Mouse (Mus musculus) MEL (cell line): ENCODE measurements at regions not wholly inside any gene's neighbourhood (a gene's known extent, or its start where the extent isn't known, plus 50 kb on each side); places are given as distances from the start of the nearest gene placed in this dataset.

Experiments used
- DNase-seq: peaks from one replicate; pipeline ENCODE4 v3.0.0; 2011; ENCODE audit warnings: low read depth, low spot score
- H3K27ac ChIP-seq: 2 replicates; pipeline ENCODE4 v1.5.1; 2012; ENCODE audit warnings: low read depth, mild to moderate bottlenecking, control low read depth, low read length, moderate library complexity; ENCODE audit not compliant: control insufficient read depth
- H3K27me3 ChIP-seq, 2 experiments: fragments of 150-350 bp in 1 of 2; sonication (generic) in 1 of 2; 2 replicates each; pipeline ENCODE4 v1.6.1; 2012; ENCODE audit warnings: low read length in 2 of 2, mild to moderate bottlenecking in 2 of 2, improper control_type of control experiment in 1 of 2, moderate library complexity in 1 of 2; ENCODE audit not compliant: insufficient read depth in 2 of 2, control insufficient read depth in 1 of 2
- H3K36me3 ChIP-seq, 2 experiments: 2 replicates each; pipeline ENCODE4 v1.6.1; 2012 to 2014; ENCODE audit warnings: low read length in 2 of 2, improper control_type of control experiment in 1 of 2, inconsistent platforms in 1 of 2, mild to moderate bottlenecking in 1 of 2; ENCODE audit not compliant: insufficient read depth in 2 of 2, control insufficient read depth in 1 of 2
- H3K4me1 ChIP-seq, 2 experiments: fragments of 150-350 bp in 1 of 2; sonication (generic) in 1 of 2; 2 replicates each; pipeline ENCODE4 v1.6.1; 2012; ENCODE audit warnings: low read length in 2 of 2, improper control_type of control experiment in 1 of 2, mild to moderate bottlenecking in 1 of 2; ENCODE audit not compliant: insufficient read depth in 2 of 2, control insufficient read depth in 1 of 2
- H3K4me3 ChIP-seq, 2 experiments: fragments of 150-350 bp in 1 of 2; sonication (generic) in 1 of 2; 2 replicates each; pipeline ENCODE4 v1.5.1; 2012; ENCODE audit warnings: low read depth in 2 of 2, low read length in 2 of 2, mild to moderate bottlenecking in 2 of 2, moderate library complexity in 2 of 2, control low read depth in 1 of 2, improper control_type of control experiment in 1 of 2; ENCODE audit not compliant: control insufficient read depth in 1 of 2, insufficient read depth in 1 of 2
- H3K79me2 ChIP-seq: 2 replicates; pipeline ENCODE4 v1.6.1; 2012; ENCODE audit warnings: mild to moderate bottlenecking, low read length, moderate library complexity; ENCODE audit not compliant: control insufficient read depth, poor library complexity, insufficient read depth
- H3K9ac ChIP-seq: 2 replicates; pipeline ENCODE4 v1.6.1; 2012; ENCODE audit warnings: low read depth, mild to moderate bottlenecking, control low read depth, low read length, moderate library complexity; ENCODE audit not compliant: control insufficient read depth, poor library complexity, severe bottlenecking
- H3K9me3 ChIP-seq: fragments of 150-350 bp; sonication (generic); replicated peaks from 2 replicates; pipeline ENCODE4 v1.6.1; 2012; ENCODE audit warnings: mild to moderate bottlenecking, low read length, improper control_type of control experiment, moderate library complexity; ENCODE audit not compliant: insufficient read depth
- BHLHE40 ChIP-seq: IDR thresholded peaks from 2 replicates; pipeline ENCODE4 v1.6.1; 2012; ENCODE audit warnings: low read depth, mild to moderate bottlenecking, inconsistent platforms, low read length, improper control_type of control experiment, borderline replicate concordance
- CHD1 ChIP-seq: IDR thresholded peaks from 2 replicates; pipeline ENCODE4 v1.6.1; 2012; ENCODE audit warnings: low read depth, mild to moderate bottlenecking, inconsistent platforms, low read length, improper control_type of control experiment
- CHD2 ChIP-seq: IDR thresholded peaks from 2 replicates; pipeline ENCODE4 v1.6.1; 2011; ENCODE audit warnings: low read length, improper control_type of control experiment
- E2F4 ChIP-seq: IDR thresholded peaks from 2 replicates; pipeline ENCODE4 v1.6.1; 2011; ENCODE audit warnings: low read depth, low read length, improper control_type of control experiment, borderline replicate concordance
- ELF1 ChIP-seq: IDR thresholded peaks from 2 replicates; pipeline ENCODE4 v1.6.1; 2014; ENCODE audit warnings: low read depth, mild to moderate bottlenecking, inconsistent platforms, low read length, improper control_type of control experiment, moderate library complexity
- EP300 ChIP-seq, 2 experiments: IDR thresholded peaks; 2 replicates each; pipeline ENCODE4 v1.6.1; 2011; ENCODE audit warnings: improper control_type of control experiment in 2 of 2, low read length in 2 of 2, low read depth in 1 of 2, mild to moderate bottlenecking in 1 of 2
- GABPA ChIP-seq: IDR thresholded peaks from 2 replicates; pipeline ENCODE4 v1.6.1; 2012; ENCODE audit warnings: low read depth, mild to moderate bottlenecking, inconsistent platforms, low read length, improper control_type of control experiment, moderate library complexity
- JUND ChIP-seq: IDR thresholded peaks from 2 replicates; pipeline ENCODE4 v1.6.1; 2011; ENCODE audit warnings: low read depth, mild to moderate bottlenecking, improper control_type of control experiment, low read length
- MAZ ChIP-seq: IDR thresholded peaks from 2 replicates; pipeline ENCODE4 v1.6.1; 2012; ENCODE audit warnings: low read depth, mild to moderate bottlenecking, inconsistent platforms, low read length, improper control_type of control experiment
- MEF2A ChIP-seq: IDR thresholded peaks from 2 replicates; pipeline ENCODE4 v1.6.1; 2014; ENCODE audit warnings: low read depth, mild to moderate bottlenecking, inconsistent platforms, low read length, improper control_type of control experiment; ENCODE audit not compliant: poor library complexity, insufficient replicate concordance, severe bottlenecking; ENCODE audit errors: extremely low read depth
- MXI1 ChIP-seq: IDR thresholded peaks from 2 replicates; pipeline ENCODE4 v1.6.1; 2011; ENCODE audit warnings: mild to moderate bottlenecking, low read depth, low read length, improper control_type of control experiment
- NELFE ChIP-seq: IDR thresholded peaks from 2 replicates; pipeline ENCODE4 v1.6.1; 2011; ENCODE audit warnings: low read depth, low read length, improper control_type of control experiment
- NRF1 ChIP-seq: IDR thresholded peaks from 2 replicates; pipeline ENCODE4 v1.6.1; 2014; ENCODE audit warnings: low read depth, mild to moderate bottlenecking, inconsistent platforms, low read length, improper control_type of control experiment, moderate library complexity; ENCODE audit not compliant: poor library complexity, insufficient read depth, severe bottlenecking
- POLR2A ChIP-seq, 2 experiments: IDR thresholded peaks; 2 replicates each; pipeline ENCODE4 v1.6.1; 2011 to 2012; ENCODE audit warnings: low read length in 2 of 2, mild to moderate bottlenecking in 2 of 2, control low read depth in 1 of 2, improper control_type of control experiment in 1 of 2, low read depth in 1 of 2, moderate library complexity in 1 of 2; ENCODE audit not compliant: control insufficient read depth in 1 of 2, insufficient read depth in 1 of 2, poor library complexity in 1 of 2
- POLR2AphosphoS2 ChIP-seq: IDR thresholded peaks from 2 replicates; pipeline ENCODE4 v1.6.1; 2011; ENCODE audit warnings: low read length, improper control_type of control experiment
- POLR2AphosphoS5 ChIP-seq: IDR thresholded peaks from 2 replicates; pipeline ENCODE4 v1.6.1; 2012; ENCODE audit warnings: low read depth, borderline replicate concordance, mild to moderate bottlenecking, inconsistent platforms, low read length, moderate library complexity, mixed read lengths
- RAD21 ChIP-seq: IDR thresholded peaks from 2 replicates; pipeline ENCODE4 v1.6.1; 2011; ENCODE audit warnings: mild to moderate bottlenecking, low read depth, low read length, improper control_type of control experiment
- RCOR1 ChIP-seq: IDR thresholded peaks from 2 replicates; pipeline ENCODE4 v1.6.1; 2012; ENCODE audit warnings: low read depth, mild to moderate bottlenecking, inconsistent platforms, low read length, improper control_type of control experiment
- TAL1 ChIP-seq: IDR thresholded peaks from 2 replicates; pipeline ENCODE4 v1.6.1; 2012; ENCODE audit warnings: mild to moderate bottlenecking, inconsistent platforms, low read length, moderate library complexity, mixed read lengths
- TCF12 ChIP-seq: IDR thresholded peaks from 2 replicates; pipeline ENCODE4 v1.6.1; 2014; ENCODE audit warnings: low read depth, mild to moderate bottlenecking, inconsistent platforms, low read length, improper control_type of control experiment, moderate library complexity
- ZC3H11A ChIP-seq: IDR thresholded peaks from 2 replicates; pipeline ENCODE4 v1.6.1; 2012; ENCODE audit warnings: low read depth, mild to moderate bottlenecking, inconsistent platforms, low read length, improper control_type of control experiment

GRCm38 (mm10) chr14:95591075-95591474, 290.0 kb upstream of the 4921530L21Rik start:
- H3K27ac ChIP-seq = no peak overlapping the region
- TF ChIP-seq POLR2A (IDR thresholded peaks at IDR 0.05; ENCODE audit: control insufficient read depth in 1 of 2, insufficient read depth in 1 of 2, low read depth in 1 of 2, low read length in 2 of 2, poor library complexity in 1 of 2) = no peak
- no peak for TF ChIP-seq RCOR1
- no peaks in the 10 kb centered on the region for H3K79me2 ChIP-seq
- no peaks in the 10 kb centered on the region for H3K9me3 ChIP-seq
- H3K36me3 ChIP-seq = no peaks in the 10 kb centered on the region
- H3K4me3 ChIP-seq = no peak overlapping the region
- DNase-seq = no peak
- H3K4me1 ChIP-seq = no peaks in the 10 kb centered on the region
- H3K9ac ChIP-seq = no peak overlapping the region
- H3K27me3 ChIP-seq = no peaks in the 10 kb centered on the region

- no peaks in the 10 kb centered on the region for H3K79me2 ChIP-seq
- no peak overlapping the region for H3K9ac ChIP-seq
- no peaks in the 10 kb centered on the region for H3K27me3 ChIP-seq
- DNase-seq = no peak
- no peaks in the 10 kb centered on the region for H3K36me3 ChIP-seq
- H3K4me1 ChIP-seq = no peaks in the 10 kb centered on the region
- TF ChIP-seq EP300 (IDR thresholded peaks at IDR 0.05; ENCODE audit: low read depth in 1 of 2, low read length in 2 of 2) = no peak
- no peak for TF ChIP-seq CHD1
- TF ChIP-seq MXI1 = no peak
- no peaks in the 10 kb centered on the region for H3K9me3 ChIP-seq
- H3K27ac ChIP-seq = no peak overlapping the region
- no peak overlapping the region for H3K4me3 ChIP-seq
These were observed 284.7 kb upstream of the 4921530L21Rik start for GRCm38 (mm10) chr14:95596385-95596784.

GRCm38 (mm10) chr14:95645980-95646379, 235.1 kb upstream of the 4921530L21Rik start:
- no peak for TF ChIP-seq JUND
- no peak for TF ChIP-seq MEF2A
- TF ChIP-seq NELFE = no peak
- TF ChIP-seq ELF1 = no peak
- no peak for TF ChIP-seq TAL1
- TF ChIP-seq TCF12 = no peak
- TF ChIP-seq BHLHE40 = no peak
- TF ChIP-seq E2F4 = no peak
- no peak for TF ChIP-seq POLR2A (IDR thresholded peaks at IDR 0.05; ENCODE audit: control insufficient read depth in 1 of 2, insufficient read depth in 1 of 2, low read depth in 1 of 2, low read length in 2 of 2, poor library complexity in 1 of 2)
- no peak for TF ChIP-seq NRF1
- TF ChIP-seq RCOR1 = no peak
- TF ChIP-seq ZC3H11A = no peak
- no peak for TF ChIP-seq CHD2
- no peak for TF ChIP-seq POLR2AphosphoS2
- TF ChIP-seq CHD1 = no peak
- TF ChIP-seq RAD21 = no peak
- no peak for TF ChIP-seq EP300 (IDR thresholded peaks at IDR 0.05; ENCODE audit: low read depth in 1 of 2, low read length in 2 of 2)
- TF ChIP-seq MAZ = no peak
- no peak for TF ChIP-seq GABPA
- TF ChIP-seq POLR2AphosphoS5 = no peak
- TF ChIP-seq, all 39 proteins: peak for 0
- Histone ChIP-seq H3K27ac (no peak overlapping the region), H3K4me3 (no peak overlapping the region), H3K4me1 (no peaks in the 10 kb centered on the region), H3K79me2 (no peaks in the 10 kb centered on the region), H3K9ac (no peak overlapping the region), H3K9me3 (no peaks in the 10 kb centered on the region), H3K27me3 (no peaks in the 10 kb centered on the region), H3K36me3 (no peaks in the 10 kb centered on the region)
- DNase-seq = no peak
